8 mouse cellular contexts compared by ENCODE assay signal in genomic region chr11:69580572-69581146, GRCm38 (mm10). TPM values are rescaled to one million over a fixed set of nuclear protein-coding genes. Genes with fewer than 3 reads are reported as not detected.
DNase-seq lines count a peak whose midpoint lies in the region; ATAC-seq and TF ChIP-seq lines count a peak whose summit lies in the region.

No protein-coding gene starts in this region.

- peak; percentile 25 for ATAC-seq in hindbrain, embryonic 16.5 days
- ATAC-seq in midbrain, embryonic 15.5 days (replicated peaks), result peak; percentile 16
- no peak for ATAC-seq in megakaryocyte progenitor cell, adult 5-6 weeks (replicated peaks; ENCODE audit: poor library complexity)

- peak overlapping the region; percentile 96 for H3K4me3 ChIP-seq in kidney, adult 2 months (ENCODE audit: insufficient read depth, low read depth, low read length)
- H3K4me3 ChIP-seq in brown adipose tissue, adult 24 weeks (ENCODE audit: insufficient read depth, low read depth, low read length), result peak overlapping the region; percentile 89
- peak overlapping the region; percentile 57 for H3K4me3 ChIP-seq in hindbrain, embryonic 16.5 days (ENCODE audit: low read length)
- peak overlapping the region; percentile 86 for H3K4me3 ChIP-seq in midbrain, embryonic 15.5 days

- H3K27ac ChIP-seq in kidney, adult 2 months (ENCODE audit: insufficient read depth, low read depth, low read length), result peak overlapping the region; percentile 98
- H3K27ac ChIP-seq in brown adipose tissue, adult 24 weeks (replicated peaks; ENCODE audit: low read depth, low read length), result peak overlapping the region; percentile 97
- peak overlapping the region; percentile 89 for H3K27ac ChIP-seq in hindbrain, embryonic 16.5 days (ENCODE audit: low read depth, low read length)
- H3K27ac ChIP-seq in midbrain, embryonic 15.5 days, result peak overlapping the region; percentile 93

- H3K4me2 ChIP-seq in hindbrain, embryonic 16.5 days (ENCODE audit: low read length), result peak overlapping the region; percentile 84
- H3K4me2 ChIP-seq in midbrain, embryonic 15.5 days, result peak overlapping the region; percentile 85

- DNase-seq in kidney, adult 2 months, result no peak
- DNase-seq in kidney, adult 8-10 months, result no peak
- DNase-seq in cerebellum, adult 9-10 months, result no peak
- DNase-seq in urinary bladder, postnatal 36 days (ENCODE audit: low spot score in 2 of 2), result no peak

- H3K36me3 ChIP-seq in kidney, adult 2 months (ENCODE audit: control insufficient read depth, insufficient read depth, low read length), result no peaks in the 10 kb centered on the region
- no peaks in the 10 kb centered on the region for H3K36me3 ChIP-seq in hindbrain, embryonic 16.5 days (ENCODE audit: control insufficient read depth, insufficient read depth, low read length)
- H3K36me3 ChIP-seq in midbrain, embryonic 15.5 days (replicated peaks), result no peaks in the 10 kb centered on the region

- H3K9me3 ChIP-seq in hindbrain, embryonic 16.5 days (ENCODE audit: control insufficient read depth, low read length), result no peaks in the 10 kb centered on the region
- H3K9me3 ChIP-seq in midbrain, embryonic 15.5 days, result no peaks in the 10 kb centered on the region

- TF ChIP-seq CTCF in kidney, adult 2 months (conservative IDR thresholded peaks at IDR 0.05; ENCODE audit: insufficient read depth, insufficient read length, low read depth, low read length), result no peak

- no peaks in the 10 kb centered on the region for H3K27me3 ChIP-seq in kidney, adult 2 months (replicated peaks; ENCODE audit: control insufficient read depth, insufficient read depth, low read length)
- H3K27me3 ChIP-seq in hindbrain, embryonic 16.5 days (replicated peaks; ENCODE audit: control insufficient read depth, insufficient read depth, low read length), result no peaks in the 10 kb centered on the region
- no peaks in the 10 kb centered on the region for H3K27me3 ChIP-seq in midbrain, embryonic 15.5 days (replicated peaks)

- peaks cover 12% of the 10 kb centered on the region; the same call in 1 of the 2 replicates for H3K4me1 ChIP-seq in kidney, adult 2 months (ENCODE audit: control insufficient read depth, insufficient read depth, low read length)
- peaks cover 5% of the 10 kb centered on the region for H3K4me1 ChIP-seq in brown adipose tissue, adult 24 weeks (ENCODE audit: control insufficient read depth, insufficient read depth, insufficient read length, low read length)
- peaks cover 24% of the 10 kb centered on the region for H3K4me1 ChIP-seq in hindbrain, embryonic 16.5 days (ENCODE audit: control insufficient read depth, insufficient read depth, low read depth, low read length)
- H3K4me1 ChIP-seq in midbrain, embryonic 15.5 days, result peaks cover 45% of the 10 kb centered on the region

- no peak for TF ChIP-seq POLR2A in kidney, adult 2 months (IDR thresholded peaks at IDR 0.05; ENCODE audit: low read depth, low read length)

- WGBS in kidney, adult 2 months, result under 1% methylated on average over 25 of the region's 25 CpGs
- under 1% methylated on average over 25 of the region's 25 CpGs for WGBS in hindbrain, embryonic 16.5 days
- WGBS in midbrain, embryonic 15.5 days, result under 1% methylated on average over 25 of the region's 25 CpGs

- H3K9ac ChIP-seq in hindbrain, embryonic 16.5 days (ENCODE audit: low read depth, low read length), result peak overlapping the region; percentile 67
- H3K9ac ChIP-seq in midbrain, embryonic 15.5 days, result peak overlapping the region; percentile 68

RNA-seq across cellular contexts. Expression of gene Trp53, which starts 0.5 kb away (rescaled TPM):
- polyA plus RNA-seq in kidney, adult 2 months (2012; rRNA removed), result 48.5 and 55.0 TPM in 2 replicates
- 13.6 and 18.3 TPM in 2 replicates for polyA plus RNA-seq in brown adipose tissue, adult 24 weeks (2012; ENCODE audit: insufficient read depth, insufficient read length, missing spikeins)
- polyA plus RNA-seq in hindbrain, embryonic 16.5 days (2015; fragmentation: Nextera tagmentation; extraction: Ambion mirVana), result 47.9 and 57.9 TPM in 2 replicates
- 60.4 and 70.1 TPM in 2 replicates for polyA plus RNA-seq in midbrain, embryonic 15.5 days (2015; fragmentation: Nextera tagmentation; extraction: Ambion mirVana)
- 124 and 173 TPM in 2 replicates for total RNA-seq in megakaryocyte progenitor cell, adult 5-6 weeks (2015)
- total RNA-seq in megakaryocyte progenitor cell, adult 5-6 weeks (2017), result 65.1 and 65.6 TPM in 2 replicates

RNA-seq across cellular contexts. Expression of gene Wrap53, which starts 0.6 kb away (rescaled TPM):
- 19.8 and 20.7 TPM in 2 replicates for polyA plus RNA-seq in kidney, adult 2 months (2012; rRNA removed)
- 10.7 and 10.9 TPM in 2 replicates for polyA plus RNA-seq in brown adipose tissue, adult 24 weeks (2012; ENCODE audit: insufficient read depth, insufficient read length, missing spikeins)
- 18.2 and 20.1 TPM in 2 replicates for polyA plus RNA-seq in hindbrain, embryonic 16.5 days (2015; fragmentation: Nextera tagmentation; extraction: Ambion mirVana)
- 21.4 and 23.2 TPM in 2 replicates for polyA plus RNA-seq in midbrain, embryonic 15.5 days (2015; fragmentation: Nextera tagmentation; extraction: Ambion mirVana)
- 16.2 and 18.3 TPM in 2 replicates for total RNA-seq in megakaryocyte progenitor cell, adult 5-6 weeks (2015)
- total RNA-seq in megakaryocyte progenitor cell, adult 5-6 weeks (2017), result 6.2 and 6.9 TPM in 2 replicates

RNA-seq across cellular contexts. Expression of gene Efnb3, which starts 20.7 kb away (rescaled TPM):
- 0.81 and 0.84 TPM in 2 replicates for polyA plus RNA-seq in kidney, adult 2 months (2012; rRNA removed)
- polyA plus RNA-seq in brown adipose tissue, adult 24 weeks (2012; ENCODE audit: insufficient read depth, insufficient read length, missing spikeins), result not detected in 2 replicates
- polyA plus RNA-seq in hindbrain, embryonic 16.5 days (2015; fragmentation: Nextera tagmentation; extraction: Ambion mirVana), result 104 and 132 TPM in 2 replicates
- polyA plus RNA-seq in midbrain, embryonic 15.5 days (2015; fragmentation: Nextera tagmentation; extraction: Ambion mirVana), result 178 and 188 TPM in 2 replicates
- total RNA-seq in megakaryocyte progenitor cell, adult 5-6 weeks (2015), result 0.15 TPM in 1 of 2 replicates, not detected in the other
- 0.24 and 0.33 TPM in 2 replicates for total RNA-seq in megakaryocyte progenitor cell, adult 5-6 weeks (2017)

RNA-seq across cellular contexts. Expression of gene Atp1b2, which starts 25.1 kb away (rescaled TPM):
- polyA plus RNA-seq in kidney, adult 2 months (2012; rRNA removed), result 20.0 and 22.5 TPM in 2 replicates
- 6.7 and 8.3 TPM in 2 replicates for polyA plus RNA-seq in brown adipose tissue, adult 24 weeks (2012; ENCODE audit: insufficient read depth, insufficient read length, missing spikeins)
- polyA plus RNA-seq in hindbrain, embryonic 16.5 days (2015; fragmentation: Nextera tagmentation; extraction: Ambion mirVana), result 105 and 117 TPM in 2 replicates
- 60.0 and 60.9 TPM in 2 replicates for polyA plus RNA-seq in midbrain, embryonic 15.5 days (2015; fragmentation: Nextera tagmentation; extraction: Ambion mirVana)
- 19.6 and 44.5 TPM in 2 replicates for total RNA-seq in megakaryocyte progenitor cell, adult 5-6 weeks (2015)
- total RNA-seq in megakaryocyte progenitor cell, adult 5-6 weeks (2017), result 2.0 and 4.0 TPM in 2 replicates

RNA-seq across cellular contexts. Expression of gene Dnah2, which starts 31.7 kb away (rescaled TPM):
- 0.50 and 0.73 TPM in 2 replicates for polyA plus RNA-seq in kidney, adult 2 months (2012; rRNA removed)
- not detected in 2 replicates for polyA plus RNA-seq in brown adipose tissue, adult 24 weeks (2012; ENCODE audit: insufficient read depth, insufficient read length, missing spikeins)
- 3.0 and 4.0 TPM in 2 replicates for polyA plus RNA-seq in hindbrain, embryonic 16.5 days (2015; fragmentation: Nextera tagmentation; extraction: Ambion mirVana)
- polyA plus RNA-seq in midbrain, embryonic 15.5 days (2015; fragmentation: Nextera tagmentation; extraction: Ambion mirVana), result 4.5 and 5.7 TPM in 2 replicates
- 0.07 TPM in 1 of 2 replicates, not detected in the other for total RNA-seq in megakaryocyte progenitor cell, adult 5-6 weeks (2015)
- under 0.01 TPM in 1 of 2 replicates, not detected in the other for total RNA-seq in megakaryocyte progenitor cell, adult 5-6 weeks (2017)

Comparison
In these comparisons a context has a peak if more than half of its experiments do, and no peak if none do; other contexts are left out.
1. RNA of gene Efnb3, which starts 20.7 kb away (polyA plus RNA-seq): 178 to 188 TPM in midbrain, embryonic 15.5 days and 104 to 132 TPM in hindbrain, embryonic 16.5 days; 0.81 to 0.84 TPM in kidney, adult 2 months and not detected in brown adipose tissue, adult 24 weeks; every median in the first group is over 10 times any median in the second.
2. Peak in every context shown above with its lines, with median percentiles within 50 percentile points of each other: H3K27ac ChIP-seq and H3K4me3 ChIP-seq.